Mouse (Mus musculus): ENCODE measurements around the gene Ndufs7. TPM values are rescaled to one million over a fixed set of nuclear protein-coding genes. Genes with fewer than 3 reads are reported as not detected.

The Ndufs7 gene
- total and polyA plus RNA-seq, 2 experiments from 2014 or later, result 838 to 1,203 TPM

- H3K27me3 ChIP-seq (ENCODE audit: control insufficient read depth, insufficient read depth, low read length), result peaks cover 42% of the 10 kb centered on the region
- no peaks in the 10 kb centered on the region for H3K9me3 ChIP-seq (replicated peaks; ENCODE audit: control insufficient read depth, low read length)
- DNase-seq (ENCODE audit: low spot score) (no peak), ATAC-seq (ENCODE audit: insufficient read depth, low read depth) (no peak)
- peaks cover 14% of the 10 kb centered on the region for H3K36me3 ChIP-seq (replicated peaks; ENCODE audit: control insufficient read depth, insufficient read depth, low read length)
- H3K4me3 ChIP-seq (ENCODE audit: low read depth, low read length), result no peak overlapping the region
- no peak overlapping the region for H3K9ac ChIP-seq (replicated peaks; ENCODE audit: low read depth, low read length)
- H3K4me1 ChIP-seq (ENCODE audit: control insufficient read depth, insufficient read depth), result peaks cover 5% of the 10 kb centered on the region; the same call in 1 of the 2 replicates
- TF ChIP-seq CTCF (IDR thresholded peaks at IDR 0.05; ENCODE audit: low read depth) (no peak), EP300 (IDR thresholded peaks at IDR 0.05; ENCODE audit: low read depth) (no peak)
- 72% methylated on average over 5 of the region's 5 CpGs for WGBS
- no peak overlapping the region for H3K27ac ChIP-seq (ENCODE audit: low read depth)
- H3K4me2 ChIP-seq (ENCODE audit: low read depth, low read length), result peak overlapping the region; percentile 64; the same call in 1 of the 2 replicates
These were observed 47.9 kb downstream of the Ndufs7 start for GRCm38 (mm10) chr10:80296824-80297223.

GRCm38 (mm10) chr10:80297526-80298133, 48.7 kb downstream of the Ndufs7 start:
- no peak for DNase-seq (ENCODE audit: low spot score)
- Histone ChIP-seq H3K4me1 (ENCODE audit: control insufficient read depth, insufficient read depth) (peaks cover 13% of the 10 kb centered on the region; the same call in 1 of the 2 replicates), H3K4me3 (ENCODE audit: low read depth, low read length) (no peak overlapping the region), H3K36me3 (replicated peaks; ENCODE audit: control insufficient read depth, insufficient read depth, low read length) (peaks cover 14% of the 10 kb centered on the region), H3K27ac (ENCODE audit: low read depth) (no peak overlapping the region), H3K27me3 (ENCODE audit: control insufficient read depth, insufficient read depth, low read length) (peaks cover 47% of the 10 kb centered on the region), H3K4me2 (ENCODE audit: low read depth, low read length) (no peak overlapping the region), H3K9ac (replicated peaks; ENCODE audit: low read depth, low read length) (no peak overlapping the region), H3K9me3 (replicated peaks; ENCODE audit: control insufficient read depth, low read length) (no peaks in the 10 kb centered on the region)
- ATAC-seq (ENCODE audit: insufficient read depth, low read depth), result no peak
- 51% methylated on average over 8 of the region's 8 CpGs for WGBS
- no peak for TF ChIP-seq EP300 (IDR thresholded peaks at IDR 0.05; ENCODE audit: low read depth)
- no peak for TF ChIP-seq CTCF (IDR thresholded peaks at IDR 0.05; ENCODE audit: low read depth)

- WGBS, result 8% methylated on average over 26 of the region's 26 CpGs
- Histone ChIP-seq H3K4me2 (ENCODE audit: low read depth, low read length) (no peak overlapping the region), H3K9ac (replicated peaks; ENCODE audit: low read depth, low read length) (no peak overlapping the region), H3K36me3 (replicated peaks; ENCODE audit: control insufficient read depth, insufficient read depth, low read length) (peaks cover 12% of the 10 kb centered on the region), H3K4me1 (ENCODE audit: control insufficient read depth, insufficient read depth) (peaks cover 14% of the 10 kb centered on the region; the same call in 1 of the 2 replicates), H3K4me3 (ENCODE audit: low read depth, low read length) (peak overlapping the region; percentile 12), H3K27ac (ENCODE audit: low read depth) (no peak overlapping the region), H3K9me3 (replicated peaks; ENCODE audit: control insufficient read depth, low read length) (no peaks in the 10 kb centered on the region), H3K27me3 (ENCODE audit: control insufficient read depth, insufficient read depth, low read length) (peaks cover 52% of the 10 kb centered on the region)
- no peak for DNase-seq (ENCODE audit: low spot score)
- 0 out of 2 replicates have a peak, but pooled peaks have one; percentile 21 for ATAC-seq (ENCODE audit: insufficient read depth, low read depth)
- TF ChIP-seq EP300 (IDR thresholded peaks at IDR 0.05; ENCODE audit: low read depth), result no peak
- no peak for TF ChIP-seq CTCF (IDR thresholded peaks at IDR 0.05; ENCODE audit: low read depth)
These were observed 49.8 kb downstream of the Ndufs7 start for GRCm38 (mm10) chr10:80298571-80299281.

GRCm38 (mm10) chr10:80299301-80299700, 50.4 kb downstream of the Ndufs7 start:
- 17% methylated on average over 15 of the region's 15 CpGs for WGBS
- H3K4me1 ChIP-seq (ENCODE audit: control insufficient read depth, insufficient read depth), result peaks cover 14% of the 10 kb centered on the region; the same call in 1 of the 2 replicates
- no peak overlapping the region for H3K4me2 ChIP-seq (ENCODE audit: low read depth, low read length)
- H3K9ac ChIP-seq (replicated peaks; ENCODE audit: low read depth, low read length), result no peak overlapping the region
- no peaks in the 10 kb centered on the region for H3K9me3 ChIP-seq (replicated peaks; ENCODE audit: control insufficient read depth, low read length)
- DNase-seq (ENCODE audit: low spot score) (no peak), ATAC-seq (ENCODE audit: insufficient read depth, low read depth) (no peak)
- TF ChIP-seq CTCF (IDR thresholded peaks at IDR 0.05; ENCODE audit: low read depth) (no peak), EP300 (IDR thresholded peaks at IDR 0.05; ENCODE audit: low read depth) (no peak)
- no peak overlapping the region for H3K27ac ChIP-seq (ENCODE audit: low read depth)
- peaks cover 58% of the 10 kb centered on the region for H3K27me3 ChIP-seq (ENCODE audit: control insufficient read depth, insufficient read depth, low read length)
- peaks cover 6% of the 10 kb centered on the region for H3K36me3 ChIP-seq (replicated peaks; ENCODE audit: control insufficient read depth, insufficient read depth, low read length)
- H3K4me3 ChIP-seq (ENCODE audit: low read depth, low read length), result peak overlapping the region; percentile 12

GRCm38 (mm10) chr10:80299824-80300223, 50.9 kb downstream of the Ndufs7 start:
- Histone ChIP-seq H3K4me3 (ENCODE audit: low read depth, low read length) (no peak overlapping the region), H3K27ac (ENCODE audit: low read depth) (no peak overlapping the region), H3K36me3 (replicated peaks; ENCODE audit: control insufficient read depth, insufficient read depth, low read length) (peaks cover 1% of the 10 kb centered on the region; the same call in 1 of the 2 replicates), H3K9me3 (replicated peaks; ENCODE audit: control insufficient read depth, low read length) (no peaks in the 10 kb centered on the region), H3K4me2 (ENCODE audit: low read depth, low read length) (no peak overlapping the region), H3K27me3 (ENCODE audit: control insufficient read depth, insufficient read depth, low read length) (peaks cover 63% of the 10 kb centered on the region), H3K4me1 (ENCODE audit: control insufficient read depth, insufficient read depth) (peaks cover 14% of the 10 kb centered on the region; the same call in 1 of the 2 replicates), H3K9ac (replicated peaks; ENCODE audit: low read depth, low read length) (no peak overlapping the region)
- DNase-seq (ENCODE audit: low spot score) (no peak), ATAC-seq (ENCODE audit: insufficient read depth, low read depth) (no peak)
- WGBS, result 48% methylated on average over 10 of the region's 10 CpGs
- TF ChIP-seq EP300 (IDR thresholded peaks at IDR 0.05; ENCODE audit: low read depth) (no peak), CTCF (IDR thresholded peaks at IDR 0.05; ENCODE audit: low read depth) (no peak)

Measured in heart, postnatal 0 days (tissue).